Mouse (Mus musculus) hindlimb bud, embryonic 11.5 days (tissue): ENCODE results near the gene Cradd.

ENCODE experiments used
- DNase-seq: peaks from one replicate; pipeline ENCODE4 v3.0.0-alpha.2; 2012; ENCODE audit warnings: low read depth, low spot score; ENCODE audit errors: extremely low spot score

Gene Cradd

GRCm38 (mm10) chr10:95245680-95245982 lies 78.3 kb downstream of the Cradd start:
- no peak for DNase-seq

DNA sequence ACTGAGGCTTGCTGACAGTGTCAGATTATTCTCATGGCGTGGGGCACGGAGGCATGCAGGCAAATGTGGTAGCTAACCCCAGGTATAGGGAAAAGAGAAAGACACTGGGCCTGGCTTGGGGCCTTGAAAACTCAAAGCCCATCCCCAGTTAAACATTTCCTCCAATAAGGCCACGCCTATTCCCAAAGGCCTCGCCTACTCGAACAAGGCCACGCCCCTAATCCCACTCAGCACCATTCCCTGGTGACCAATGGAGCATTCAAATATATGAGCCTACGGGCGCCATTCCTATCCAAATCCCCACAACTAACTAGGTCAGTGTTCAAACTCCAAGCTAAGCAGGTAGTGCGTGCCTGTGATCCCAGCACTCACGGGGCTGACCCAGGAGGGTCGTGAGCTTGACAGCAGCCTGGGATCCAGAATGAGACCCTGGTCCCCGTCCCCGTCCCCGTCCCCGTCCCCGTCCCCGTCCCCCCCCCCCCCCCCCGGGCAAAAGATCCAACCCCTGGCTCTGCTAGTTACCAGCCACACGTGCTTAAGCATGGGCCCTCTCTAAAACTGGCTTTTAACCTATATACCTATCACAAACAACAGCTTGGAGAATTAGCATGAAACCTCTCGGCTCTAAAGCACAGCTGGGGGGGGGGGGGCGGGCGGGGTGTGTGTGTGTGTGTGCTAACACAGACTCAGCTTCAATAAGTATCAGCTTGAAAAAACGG lies 78.8 kb downstream of the Cradd start:
- DNase-seq = no peak

DNA sequence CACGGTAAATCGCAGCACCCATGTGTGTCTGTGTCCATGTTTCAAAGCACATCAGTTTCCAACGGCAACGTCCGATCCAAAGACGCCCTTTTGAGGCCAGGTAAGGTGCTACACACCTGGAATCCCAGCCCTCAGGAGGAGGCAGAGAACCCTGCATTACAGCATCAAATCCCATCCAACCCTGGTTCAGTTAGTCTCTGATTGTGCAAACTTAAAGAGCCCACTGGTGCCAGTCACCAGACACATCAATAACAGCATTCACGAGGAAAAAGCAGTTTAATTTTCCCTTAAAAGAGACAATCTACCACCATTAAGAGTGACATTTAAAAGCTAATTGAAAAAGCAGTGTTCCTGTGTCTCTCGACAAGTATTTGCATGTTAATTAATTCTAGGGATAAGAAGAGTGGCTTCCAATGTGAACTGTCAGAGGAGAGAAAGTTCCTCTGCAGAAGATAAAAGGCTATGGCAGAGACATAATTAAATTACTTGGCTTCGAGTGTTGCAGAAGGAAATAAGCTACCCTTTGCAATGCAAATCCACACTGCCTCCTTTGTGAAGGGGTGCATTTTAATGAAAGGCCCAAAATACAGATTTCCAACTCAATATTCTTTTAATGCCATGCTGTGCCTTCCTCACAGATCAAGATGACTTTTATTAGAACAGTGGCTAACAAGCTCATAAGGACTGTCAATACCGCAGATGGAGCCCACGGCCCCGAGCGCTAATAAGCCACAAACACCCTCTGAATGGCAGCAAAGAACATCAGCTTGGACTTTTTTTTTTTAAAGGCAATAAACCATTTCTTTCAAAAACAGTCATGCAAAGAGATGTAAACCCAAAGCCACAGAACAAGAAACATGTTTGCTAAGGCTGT lies 84.5 kb downstream of the Cradd start:
- no peak for DNase-seq

DNA sequence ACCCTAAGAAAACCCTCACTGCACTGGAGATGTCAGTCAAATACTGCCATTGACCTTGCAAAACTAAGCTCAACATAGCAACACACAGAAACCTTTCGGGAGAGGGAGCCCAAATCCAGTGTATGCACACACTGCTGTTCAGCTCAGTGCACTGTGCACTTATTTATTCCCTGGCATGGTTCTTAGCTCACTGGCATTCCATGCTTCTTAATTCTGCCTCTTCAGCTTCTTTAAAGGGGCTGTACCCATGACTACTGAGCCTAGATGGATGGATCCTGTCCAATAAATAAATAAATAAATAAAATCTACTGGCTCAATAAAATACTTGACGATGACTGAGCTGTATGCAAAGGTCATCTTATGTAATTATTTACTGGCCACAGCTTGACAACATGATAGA lies 85.3 kb downstream of the Cradd start:
- DNase-seq = no peak

DNA sequence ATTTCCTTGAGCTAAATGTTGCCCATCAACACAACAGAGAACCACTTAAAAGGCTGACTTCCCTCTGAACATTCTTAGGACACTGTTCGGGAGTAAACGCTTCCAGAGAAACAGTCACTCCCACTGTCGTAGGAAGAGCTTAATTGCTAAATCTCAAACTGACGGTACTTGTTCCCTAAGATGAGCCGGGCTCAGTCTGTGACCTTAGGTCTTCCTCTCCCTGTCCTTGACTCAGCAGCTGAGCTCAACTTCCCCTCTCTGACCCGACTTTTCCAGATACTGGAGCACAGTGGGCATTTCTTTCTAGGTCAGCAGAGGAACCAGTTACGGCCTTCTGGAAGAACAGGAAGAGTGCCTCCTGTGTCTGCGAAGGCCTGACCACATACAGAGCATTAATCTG lies 87.7 kb downstream of the Cradd start:
- DNase-seq = no peak

GRCm38 (mm10) chr10:95234661-95235060 lies 89.3 kb downstream of the Cradd start:
- DNase-seq = no peak

- no peak for DNase-seq
Measured at GRCm38 (mm10) chr10:95233044-95233443, 90.9 kb downstream of the Cradd start.

DNA sequence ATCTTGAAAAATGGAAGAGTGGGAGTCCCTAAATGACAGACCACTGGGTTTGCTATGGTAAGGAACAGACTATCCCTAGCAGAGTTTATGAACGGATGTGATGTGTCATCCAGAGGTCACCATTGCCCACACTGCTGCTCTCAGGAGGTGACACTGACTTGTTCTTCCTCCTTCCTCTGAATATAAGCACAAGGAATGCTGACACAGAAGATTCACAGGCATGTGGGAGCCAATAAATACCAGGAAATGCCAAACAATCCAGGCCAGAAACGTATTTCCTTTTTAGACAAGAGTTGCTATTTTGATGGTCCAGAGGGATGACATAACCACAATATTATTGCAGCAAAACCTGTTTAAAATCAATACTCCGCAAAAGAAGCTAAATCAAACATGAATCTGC lies 91.4 kb downstream of the Cradd start:
- DNase-seq = no peak

GRCm38 (mm10) chr10:95228192-95228591 lies 95.7 kb downstream of the Cradd start:
- no peak for DNase-seq

GRCm38 (mm10) chr10:95227590-95227989 lies 96.3 kb downstream of the Cradd start:
- DNase-seq = no peak

DNA sequence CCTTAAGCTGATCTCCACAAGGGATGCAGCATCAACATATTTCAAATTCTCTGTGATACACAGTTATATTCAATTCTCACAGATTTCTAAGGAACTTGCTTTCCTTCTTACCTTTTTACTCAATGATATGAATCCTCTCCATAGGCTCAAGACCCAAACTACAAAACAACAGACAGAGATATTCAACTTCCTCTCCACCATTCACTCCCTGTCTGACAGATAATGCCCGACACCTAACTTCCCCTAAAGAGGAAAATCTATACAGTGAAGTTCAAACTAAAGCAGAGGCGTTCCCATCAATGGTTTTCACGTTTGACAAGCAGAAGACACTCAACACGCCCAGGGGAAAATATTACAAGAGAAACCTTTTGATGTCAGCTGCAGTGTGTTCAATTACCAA lies 97.2 kb downstream of the Cradd start:
- DNase-seq = no peak

DNA sequence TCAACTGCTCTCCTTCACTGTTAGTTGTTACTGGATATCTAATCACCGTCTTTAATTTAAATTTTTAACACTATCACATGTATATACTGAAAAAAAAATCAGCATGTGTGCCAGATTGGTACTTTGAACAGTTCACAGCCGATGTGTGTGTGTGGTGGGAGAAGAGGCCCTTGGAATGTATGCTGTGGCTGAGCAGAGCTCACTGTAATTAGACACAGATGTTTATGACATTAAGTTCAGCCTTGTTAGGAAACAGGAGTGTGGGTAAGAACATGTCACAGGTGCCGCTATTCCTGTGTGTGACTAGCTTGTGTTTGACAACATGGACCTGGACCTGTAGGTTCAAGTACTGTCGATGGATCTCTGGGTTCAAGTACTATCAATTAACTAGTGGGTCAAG lies 98.9 kb downstream of the Cradd start:
- DNase-seq = no peak

GRCm38 (mm10) chr10:95223211-95223610 lies 100.7 kb downstream of the Cradd start:
- no peak for DNase-seq

- DNase-seq = no peak
Measured at GRCm38 (mm10) chr10:95221914-95222313, 102.0 kb downstream of the Cradd start.

DNA sequence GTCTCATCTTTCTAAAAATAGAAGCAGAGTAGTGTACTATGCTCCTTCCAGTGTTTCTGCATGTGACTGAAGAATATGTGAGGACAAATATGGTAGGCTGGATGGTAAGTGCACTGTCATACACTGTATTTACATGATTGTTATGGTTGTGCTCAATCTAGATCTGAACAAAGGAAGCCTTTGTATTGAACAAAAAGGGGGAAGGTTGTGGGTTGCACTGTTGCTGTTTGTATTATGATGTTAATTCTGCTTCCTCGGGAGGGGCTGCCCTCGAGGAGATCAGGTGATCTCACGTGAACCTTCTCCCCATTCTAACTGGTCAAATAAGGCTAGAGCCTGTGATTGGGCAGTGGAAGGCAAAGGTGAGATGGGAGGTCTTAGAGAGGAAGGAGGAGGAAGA lies 103.4 kb downstream of the Cradd start:
- DNase-seq = no peak

DNA sequence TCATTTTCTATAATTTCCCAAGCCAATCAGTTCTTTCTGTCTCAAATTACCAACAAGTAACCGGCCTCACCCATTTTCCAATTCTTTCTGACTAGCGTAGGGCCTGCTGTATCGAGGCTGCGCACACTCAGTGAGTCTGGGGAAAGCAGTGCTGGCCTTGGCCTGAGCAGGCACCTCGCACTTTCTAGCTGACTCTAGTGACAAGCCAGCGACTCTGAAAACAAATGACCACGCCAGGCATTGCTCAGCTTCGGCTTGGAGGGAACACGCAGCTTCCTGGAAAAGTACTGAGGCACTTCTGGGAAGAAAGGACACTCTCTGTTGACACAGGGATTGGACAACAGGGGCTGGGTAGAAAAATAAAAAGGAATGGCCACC lies 105.3 kb downstream of the Cradd start:
- DNase-seq = no peak

DNA sequence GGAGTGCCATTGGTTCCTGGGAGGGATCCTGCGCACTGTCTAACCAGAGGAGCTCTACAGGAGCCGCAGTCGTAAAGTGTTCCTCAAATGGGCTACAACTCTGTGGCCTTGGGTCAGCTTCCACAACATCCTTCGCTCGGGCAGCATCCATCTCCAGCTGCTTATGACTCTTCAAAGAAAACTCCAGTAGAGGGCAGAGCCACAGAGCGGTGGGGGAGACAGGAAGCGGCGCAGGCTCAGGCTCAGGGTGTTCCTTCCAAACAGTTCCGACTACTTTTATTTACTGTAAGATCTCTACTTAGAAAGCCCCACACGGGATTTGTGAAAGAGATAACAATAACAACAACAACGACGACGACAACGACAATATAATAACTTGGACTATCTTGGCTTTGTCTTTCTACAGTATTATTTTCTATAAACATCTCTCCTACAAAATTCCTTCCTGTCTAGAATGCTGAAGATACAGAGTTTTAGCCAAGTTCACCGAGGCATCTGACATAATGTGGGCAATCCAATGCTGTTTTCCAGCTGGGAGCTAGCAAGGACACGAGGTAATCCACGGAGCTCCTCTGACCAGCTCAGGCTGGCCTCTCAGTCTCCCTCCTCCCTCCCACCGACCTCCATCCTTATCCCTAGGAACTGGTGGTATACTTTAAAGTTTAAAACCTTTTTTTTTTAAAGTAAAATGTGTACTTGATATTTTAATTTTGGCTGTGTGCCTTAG lies 105.8 kb downstream of the Cradd start:
- no peak for DNase-seq

DNA sequence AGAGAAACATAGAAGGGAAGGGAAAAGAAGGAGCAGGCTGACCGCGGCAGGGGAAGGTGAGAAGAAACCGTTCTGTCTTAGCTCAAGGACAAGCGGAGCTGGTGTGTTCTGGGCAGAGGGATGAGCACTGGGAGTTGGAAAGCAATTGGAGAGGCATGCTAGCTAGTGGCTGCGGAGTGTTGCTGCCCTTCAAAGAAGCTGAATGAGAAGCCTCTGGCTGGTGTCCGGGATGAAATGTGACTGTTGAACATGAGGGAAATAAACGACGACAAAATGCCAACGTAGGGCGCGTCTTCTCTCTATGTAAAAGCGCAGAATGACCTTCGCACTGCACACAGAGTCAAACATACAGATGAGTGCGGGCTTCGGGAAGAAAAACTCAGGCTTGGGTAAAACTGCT lies 108.6 kb downstream of the Cradd start:
- no peak for DNase-seq

DNA sequence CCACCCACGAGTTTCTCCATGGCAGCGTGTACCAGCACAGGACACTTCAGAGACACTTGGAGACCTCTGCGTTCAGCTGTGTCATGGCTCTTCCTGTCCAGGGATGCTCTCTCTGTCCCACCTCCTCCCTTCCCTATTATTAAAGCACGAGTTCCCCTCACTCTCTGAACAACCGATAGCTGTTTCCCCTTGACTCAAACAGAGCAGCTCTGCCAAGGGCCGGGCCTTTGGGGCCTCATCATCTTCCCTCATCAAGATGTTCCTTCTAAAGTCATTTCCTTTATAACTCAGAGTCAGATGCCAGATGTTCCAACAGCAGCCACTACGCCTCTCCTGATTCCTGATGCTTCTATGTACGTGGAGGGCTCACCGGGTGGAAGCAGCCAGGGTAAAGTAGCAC lies 110.1 kb downstream of the Cradd start:
- DNase-seq = no peak

DNA sequence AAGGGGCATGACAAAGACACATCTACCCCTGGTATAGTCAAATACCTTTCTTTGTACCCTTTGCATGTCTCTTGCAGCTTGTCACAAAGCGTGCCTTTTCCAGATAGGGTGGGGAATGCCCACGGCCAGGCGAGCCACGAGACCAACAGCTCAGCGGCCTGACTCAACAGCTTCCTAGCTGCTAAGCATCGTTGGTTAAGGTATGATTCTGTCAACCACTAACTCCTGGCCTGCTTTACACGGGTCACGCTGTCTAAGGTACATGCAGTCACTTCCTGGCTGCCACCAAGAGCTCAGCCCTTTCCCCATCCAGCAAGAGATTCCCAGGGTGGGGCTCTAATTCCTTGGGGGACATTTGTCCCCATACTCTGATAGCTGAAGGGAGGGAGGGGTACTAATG lies 110.6 kb downstream of the Cradd start:
- no peak for DNase-seq

- no peak for DNase-seq
Measured at GRCm38 (mm10) chr10:95211660-95212059, 112.3 kb downstream of the Cradd start.
